Mouse (Mus musculus) hindbrain, embryonic 11.5 days (tissue): ENCODE measurements at regions not wholly inside any gene's neighbourhood (a gene's known extent, or its start where the extent isn't known, plus 50 kb on each side); places are given as distances from the start of the nearest gene placed in this dataset.

Source experiments
- ATAC-seq: fragments of 200-750 bp; cut with Nextera tagmentation; 2 replicates; pipeline ENCODE4 v1.8.0; 2017; ENCODE audit warnings: mild to moderate bottlenecking, moderate TSS enrichment, moderate library complexity; ENCODE audit not compliant: low FRiP score
- DNase-seq: peaks from one replicate; pipeline ENCODE4 v3.0.0-alpha.2; 2015; ENCODE audit warnings: low spot score
- H3K27ac ChIP-seq: fragments of 300-500 bp; sonication (generic); 2 replicates; pipeline ENCODE4 v1.5.1; 2014; ENCODE audit warnings: mild to moderate bottlenecking, low read depth, low read length
- H3K27me3 ChIP-seq: fragments of 300-500 bp; sonication (generic); 2 replicates; pipeline ENCODE4 v1.6.1; 2014; ENCODE audit warnings: mild to moderate bottlenecking, low read length, moderate library complexity, mixed read lengths; ENCODE audit not compliant: control insufficient read depth, insufficient read depth
- H3K36me3 ChIP-seq: fragments of 300-500 bp; sonication (generic); 2 replicates; pipeline ENCODE4 v1.6.1; 2014; ENCODE audit warnings: mild to moderate bottlenecking, low read length, moderate library complexity, mixed read lengths; ENCODE audit not compliant: control insufficient read depth, insufficient read depth
- H3K4me1 ChIP-seq: fragments of 300-500 bp; sonication (generic); replicated peaks from 2 replicates; pipeline ENCODE4 v1.6.1; 2014; ENCODE audit warnings: low read length, mixed read lengths; ENCODE audit not compliant: control insufficient read depth, insufficient read depth
- H3K4me2 ChIP-seq: fragments of 300-500 bp; sonication (generic); replicated peaks from 2 replicates; pipeline ENCODE4 v1.6.1; 2014; ENCODE audit warnings: mild to moderate bottlenecking, low read depth, low read length
- H3K4me3 ChIP-seq: fragments of 300-500 bp; sonication (generic); 2 replicates; pipeline ENCODE4 v1.5.1; 2014; ENCODE audit warnings: low read depth, low read length
- H3K9ac ChIP-seq: fragments of 300-500 bp; sonication (generic); 2 replicates; pipeline ENCODE4 v1.6.1; 2014; ENCODE audit warnings: low read depth, low read length
- H3K9me3 ChIP-seq: fragments of 300-500 bp; sonication (generic); 2 replicates; pipeline ENCODE4 v1.6.1; 2016; ENCODE audit warnings: low read length; ENCODE audit not compliant: control insufficient read depth
- WGBS: fragments of 180-500 bp; shearing (Covaris S2); extraction: QIAGEN DNeasy Blood & Tissue Kit; methylation state at CpG from one replicate; pipeline ENCODE4 v1.1.7; 2014; 5-methylcytosine and 5-hydroxymethylcytosine counted together

DNA sequence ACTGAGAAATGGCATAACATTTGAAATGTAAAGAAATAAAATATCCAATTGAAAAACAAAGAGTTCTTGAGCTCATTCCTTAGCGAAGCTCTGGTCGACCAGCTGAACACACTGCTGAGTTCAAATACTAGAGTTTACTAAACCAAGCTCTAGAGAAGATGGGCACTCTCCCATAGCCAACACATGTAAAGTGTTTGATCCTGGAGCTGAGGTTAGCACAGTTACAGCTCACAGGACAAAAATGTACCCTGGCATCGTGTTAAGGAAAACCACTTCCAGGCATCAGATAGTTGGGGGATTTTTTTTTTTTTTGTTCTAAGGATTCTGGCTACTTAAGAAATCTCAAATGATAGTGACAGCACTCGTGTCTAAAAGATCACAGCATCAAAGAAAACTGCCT lies 445.6 kb downstream of the Synb start:
- Histone ChIP-seq H3K4me2 (no peak overlapping the region), H3K27ac (no peak overlapping the region), H3K36me3 (no peaks in the 10 kb centered on the region), H3K4me3 (no peak overlapping the region), H3K9ac (no peak overlapping the region), H3K9me3 (no peaks in the 10 kb centered on the region), H3K27me3 (no peaks in the 10 kb centered on the region), H3K4me1 (no peaks in the 10 kb centered on the region)
- DNase-seq (no peak), ATAC-seq (no peak)
- 79% methylated on average over 4 of the region's 4 CpGs for WGBS

DNA sequence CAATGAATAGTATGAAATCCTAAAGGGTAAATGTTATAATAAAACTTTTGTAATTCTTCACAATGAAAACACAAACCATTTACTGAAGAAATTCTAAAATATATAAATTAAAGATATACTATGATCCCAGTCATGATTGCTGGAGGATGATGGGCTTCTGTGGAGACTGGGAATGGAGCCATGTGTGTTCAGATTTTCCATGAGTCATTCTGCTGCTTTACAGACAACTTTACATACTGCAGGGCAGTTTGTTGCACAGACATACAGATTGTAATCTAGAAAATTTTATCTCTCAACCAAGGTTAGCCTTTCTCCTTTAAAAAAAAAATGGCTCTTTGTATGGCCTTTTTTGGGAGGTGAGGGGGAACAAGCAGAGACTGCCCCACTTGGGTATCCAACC lies 446.5 kb downstream of the Synb start:
- ATAC-seq = no peak
- Histone ChIP-seq H3K9me3 (no peaks in the 10 kb centered on the region), H3K9ac (no peak overlapping the region), H3K4me2 (no peak overlapping the region), H3K27me3 (no peaks in the 10 kb centered on the region), H3K27ac (no peak overlapping the region), H3K36me3 (no peaks in the 10 kb centered on the region), H3K4me1 (no peaks in the 10 kb centered on the region), H3K4me3 (no peak overlapping the region)
- no peak for DNase-seq

DNA sequence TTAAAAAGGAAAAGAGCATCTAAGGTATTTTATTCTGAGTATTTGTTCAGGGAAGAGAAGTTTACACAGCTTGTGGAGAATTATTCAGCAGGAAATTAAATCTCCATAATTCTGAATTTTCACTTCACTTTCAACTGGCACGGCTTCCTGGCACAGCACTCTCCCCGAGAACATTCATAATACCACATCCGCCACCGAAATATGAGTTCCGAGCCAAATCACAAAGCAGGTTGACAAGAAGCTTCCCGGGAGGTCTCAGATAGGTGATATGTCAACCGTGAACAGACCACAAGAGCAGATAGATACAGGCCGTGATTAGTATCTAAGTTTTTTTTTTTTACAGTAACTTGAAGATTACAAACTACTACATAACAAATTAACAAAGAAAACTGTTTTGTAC lies 473.9 kb downstream of the Synb start:
- Histone ChIP-seq H3K27ac (no peak overlapping the region), H3K9ac (no peak overlapping the region), H3K4me3 (no peak overlapping the region), H3K27me3 (no peaks in the 10 kb centered on the region), H3K9me3 (no peaks in the 10 kb centered on the region), H3K36me3 (no peaks in the 10 kb centered on the region), H3K4me1 (no peaks in the 10 kb centered on the region), H3K4me2 (no peak overlapping the region)
- WGBS = 90% methylated on average over 8 of the region's 8 CpGs
- ATAC-seq = no peak
- DNase-seq = no peak

DNA sequence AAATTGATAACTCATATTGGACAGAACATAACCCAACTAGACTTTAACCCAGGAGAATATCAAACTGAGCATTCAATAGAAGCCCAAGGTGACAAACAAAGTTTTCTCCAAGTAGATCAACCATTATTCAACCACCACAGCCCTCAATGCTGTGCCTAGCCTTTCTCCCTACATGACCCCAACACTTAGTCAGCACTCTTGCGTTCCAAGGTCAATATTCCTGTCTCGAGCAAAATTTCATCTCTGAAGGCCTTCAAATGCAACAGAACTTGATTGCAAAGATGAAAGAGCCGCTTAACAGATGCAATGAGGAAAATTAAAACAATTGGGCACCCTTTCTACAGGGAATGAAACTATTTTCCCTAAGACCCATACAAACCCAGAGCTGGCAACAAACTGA lies 485.1 kb downstream of the Synb start:
- DNase-seq (no peak), ATAC-seq (no peak)
- no peaks in the 10 kb centered on the region for H3K4me1 ChIP-seq
- H3K27me3 ChIP-seq = no peaks in the 10 kb centered on the region
- no peaks in the 10 kb centered on the region for H3K36me3 ChIP-seq
- H3K27ac ChIP-seq = no peak overlapping the region
- no peak overlapping the region for H3K4me2 ChIP-seq
- no peaks in the 10 kb centered on the region for H3K9me3 ChIP-seq
- H3K4me3 ChIP-seq = no peak overlapping the region
- WGBS = 91% methylated on average over 3 of the region's 3 CpGs
- no peak overlapping the region for H3K9ac ChIP-seq

DNA sequence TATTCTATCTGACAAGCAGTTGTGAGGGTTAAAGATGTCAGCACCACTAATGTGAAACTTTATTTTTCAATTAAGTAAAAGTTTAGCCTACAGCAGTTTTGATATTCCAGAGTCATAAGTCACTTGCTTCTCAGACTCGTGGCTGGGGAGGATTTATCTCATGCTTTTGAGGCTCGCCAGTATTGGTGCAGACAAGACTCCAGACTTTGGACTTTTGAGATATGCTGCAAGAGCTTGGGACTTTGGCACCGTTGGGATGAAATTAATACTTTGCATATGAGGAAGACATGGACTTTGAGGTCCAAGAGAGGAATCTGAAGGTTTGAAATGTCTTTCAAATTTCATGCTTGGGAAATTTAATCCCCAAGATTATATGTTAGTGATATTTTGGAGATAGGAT lies 486.2 kb downstream of the Synb start:
- ATAC-seq = no peak
- H3K4me1 ChIP-seq = no peaks in the 10 kb centered on the region
- H3K36me3 ChIP-seq = no peaks in the 10 kb centered on the region
- 88% methylated on average over 3 of the region's 3 CpGs for WGBS
- no peak overlapping the region for H3K4me3 ChIP-seq
- H3K27ac ChIP-seq = no peak overlapping the region
- H3K4me2 ChIP-seq = no peak overlapping the region
- DNase-seq = no peak
- no peaks in the 10 kb centered on the region for H3K9me3 ChIP-seq
- H3K9ac ChIP-seq = no peak overlapping the region
- H3K27me3 ChIP-seq = no peaks in the 10 kb centered on the region

DNA sequence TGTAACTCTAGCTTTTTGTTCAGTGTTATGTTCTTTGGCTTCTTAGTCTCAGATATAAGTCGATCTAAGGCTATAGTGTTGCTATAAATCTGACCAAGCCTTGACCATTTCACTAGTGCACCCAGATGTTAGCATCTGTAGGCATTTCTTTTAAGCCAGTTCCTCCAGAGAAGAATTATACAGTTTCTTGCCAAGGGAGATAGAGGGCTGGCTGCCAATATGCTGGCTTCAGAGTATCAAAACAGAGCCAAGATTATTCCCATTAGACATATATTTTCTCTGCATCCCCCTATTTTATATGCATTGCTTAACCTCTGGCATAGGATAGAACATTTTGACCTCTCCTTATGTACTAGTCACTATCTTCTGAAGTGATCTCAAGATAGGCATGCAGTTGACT lies 487.5 kb downstream of the Synb start:
- WGBS = 88% methylated on average over 1 of the region's 1 CpGs
- no peaks in the 10 kb centered on the region for H3K27me3 ChIP-seq
- ATAC-seq = no peak

DNA sequence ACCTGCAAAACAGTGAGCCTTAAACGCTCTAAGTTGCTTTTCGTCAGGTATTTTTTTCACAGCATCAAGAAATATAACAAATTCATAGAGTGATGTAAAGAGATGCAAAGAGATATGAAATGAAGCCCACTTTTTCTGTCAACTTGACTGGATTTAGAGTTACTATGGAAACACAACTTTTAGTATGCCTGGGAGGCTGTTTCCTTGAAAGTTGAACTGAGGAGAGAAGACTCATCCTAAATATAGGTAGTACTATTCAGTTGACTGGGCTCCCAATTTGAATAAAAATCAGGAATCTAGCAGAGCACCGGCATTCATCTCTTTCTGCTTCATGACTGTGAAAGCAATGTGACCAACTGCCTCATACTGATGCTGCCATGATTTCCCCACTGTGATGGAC lies 509.7 kb downstream of the Synb start:
- Histone ChIP-seq H3K4me2 (no peak overlapping the region), H3K27me3 (no peaks in the 10 kb centered on the region), H3K9ac (no peak overlapping the region), H3K36me3 (no peaks in the 10 kb centered on the region), H3K4me3 (no peak overlapping the region), H3K9me3 (no peaks in the 10 kb centered on the region), H3K27ac (no peak overlapping the region), H3K4me1 (no peaks in the 10 kb centered on the region)
- no peak for DNase-seq
- ATAC-seq = no peak
- WGBS = 94% methylated on average over 3 of the region's 3 CpGs

More for the DNA sequence above, 487.5 kb downstream of the Synb start:
- H3K36me3 ChIP-seq = no peaks in the 10 kb centered on the region
- H3K4me1 ChIP-seq = no peaks in the 10 kb centered on the region
- H3K4me2 ChIP-seq = no peak overlapping the region
- H3K27ac ChIP-seq = no peak overlapping the region
- no peak overlapping the region for H3K4me3 ChIP-seq
- no peak for DNase-seq
- no peaks in the 10 kb centered on the region for H3K9me3 ChIP-seq
- no peak overlapping the region for H3K9ac ChIP-seq

DNA sequence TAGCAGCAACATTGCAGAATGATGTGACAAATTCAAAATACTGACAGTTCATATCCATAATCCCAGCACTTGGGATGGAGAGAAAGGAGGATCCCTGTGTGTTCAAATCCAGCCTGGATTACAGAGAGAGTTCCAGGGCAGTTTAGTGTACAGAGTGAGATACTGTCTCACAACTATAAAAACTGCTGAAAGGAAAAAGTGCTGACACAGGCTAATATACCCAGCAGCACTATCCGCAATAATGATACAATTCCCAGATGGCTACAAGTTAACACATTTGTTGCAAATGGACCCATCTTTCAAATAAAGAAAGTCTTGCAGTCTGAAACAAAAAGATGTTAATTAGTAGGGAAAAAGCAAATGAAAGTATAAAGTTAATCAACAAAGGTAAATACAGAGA lies 510.9 kb downstream of the Synb start:
- Histone ChIP-seq H3K27ac (no peak overlapping the region), H3K36me3 (no peaks in the 10 kb centered on the region), H3K27me3 (no peaks in the 10 kb centered on the region), H3K4me1 (no peaks in the 10 kb centered on the region), H3K9me3 (no peaks in the 10 kb centered on the region), H3K4me2 (no peak overlapping the region), H3K9ac (no peak overlapping the region), H3K4me3 (no peak overlapping the region)
- WGBS = 86% methylated on average over 1 of the region's 1 CpGs
- ATAC-seq (no peak), DNase-seq (no peak)

DNA sequence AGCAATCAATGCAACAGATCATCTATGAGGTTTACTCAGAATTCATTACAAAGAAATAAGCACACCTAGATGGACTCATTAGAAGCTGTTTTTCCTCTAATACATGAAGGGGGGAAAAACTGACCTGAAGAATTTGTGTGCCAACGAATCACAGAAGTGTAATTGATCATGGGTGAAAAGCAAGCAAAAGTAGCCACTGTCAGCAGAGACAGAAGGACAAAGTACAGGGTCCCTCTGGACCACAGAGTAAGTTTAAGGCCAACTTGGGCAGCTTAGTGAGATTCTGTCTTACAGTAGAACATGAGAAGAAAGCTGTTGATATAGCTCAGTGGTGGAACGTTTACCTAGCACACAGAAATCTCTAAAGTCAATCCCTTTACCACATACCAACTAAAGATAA lies 523.7 kb downstream of the Synb start:
- 91% methylated on average over 2 of the region's 2 CpGs for WGBS

More for the DNA sequence above, 523.7 kb downstream of the Synb start:
- H3K36me3 ChIP-seq = no peaks in the 10 kb centered on the region
- ATAC-seq (no peak), DNase-seq (no peak)
- no peak overlapping the region for H3K27ac ChIP-seq
- H3K9me3 ChIP-seq = no peaks in the 10 kb centered on the region
- H3K4me1 ChIP-seq = no peaks in the 10 kb centered on the region
- H3K27me3 ChIP-seq = no peaks in the 10 kb centered on the region
- no peak overlapping the region for H3K4me3 ChIP-seq
- no peak overlapping the region for H3K4me2 ChIP-seq
- no peak overlapping the region for H3K9ac ChIP-seq
